11 mouse cellular contexts compared by ENCODE assay signal in the genomic region with DNA sequence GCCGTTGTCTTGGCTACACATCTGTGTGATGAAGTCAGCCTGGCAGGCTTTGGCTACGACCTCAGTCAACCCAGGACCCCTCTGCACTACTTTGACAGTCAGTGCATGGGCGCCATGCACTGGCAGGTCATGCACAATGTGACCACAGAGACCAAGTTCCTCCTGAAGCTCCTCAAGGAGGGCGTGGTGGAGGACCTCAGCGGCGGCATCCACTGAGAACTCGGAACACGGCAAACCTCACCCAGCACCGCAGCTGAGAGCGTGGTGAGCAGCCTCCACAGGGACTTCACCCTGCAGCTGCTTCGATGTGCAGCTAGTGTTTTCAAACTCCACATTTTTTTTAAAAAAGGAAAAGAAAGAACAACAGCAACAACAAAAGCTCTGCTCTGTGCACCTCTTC. TPM values are rescaled to one million over a fixed set of nuclear protein-coding genes. Genes with fewer than 3 reads are reported as not detected.
DNase-seq lines count a peak whose midpoint lies in the region; ATAC-seq lines count a peak whose summit lies in the region.
"Had no signal": no experiment of that assay in that cellular context is flagged by ENCODE, and none has a peak within 500 bp of the region (broad histone marks: within the 10 kb centered on the region; RNA-seq: fewer than 3 reads in every experiment).

No protein-coding gene starts in this region.

- H3K27me3 ChIP-seq in intestine, embryonic 14.5 days (replicated peaks; ENCODE audit: control insufficient read depth, insufficient read depth, low read length) = no peaks in the 10 kb centered on the region
- H3K27me3 ChIP-seq in intestine, embryonic 15.5 days (replicated peaks) = no peaks in the 10 kb centered on the region
- H3K27me3 ChIP-seq: neural tube, embryonic 12.5 days had no signal

- WGBS in intestine, embryonic 14.5 days = 83% methylated on average over 11 of the region's 11 CpGs
- WGBS in intestine, embryonic 15.5 days = 69% methylated on average over 11 of the region's 11 CpGs
- 18% methylated on average over 11 of the region's 11 CpGs for WGBS in macrophage (ENCODE audit: missing documents)

- no peak overlapping the region for H3K4me2 ChIP-seq in intestine, embryonic 14.5 days (ENCODE audit: low read length)
- no peak overlapping the region for H3K4me2 ChIP-seq in intestine, embryonic 15.5 days (replicated peaks)
- H3K4me2 ChIP-seq: midbrain, embryonic 11.5 days; neural tube, embryonic 12.5 days had no signal

- DNase-seq in intestine, embryonic 14.5 days (ENCODE audit: low spot score) = no peak
- peak; percentile 7 for DNase-seq in ES-CJ7 (ENCODE audit: low read depth, low spot score)
- DNase-seq in thymus, postnatal 0 days (ENCODE audit: low spot score) = peak; percentile 55
- no peak for DNase-seq in frontal cortex, postnatal 25 days (ENCODE audit: low spot score in 2 of 2)
- DNase-seq in left cerebral cortex, adult 11 months (ENCODE audit: low spot score) = no peak
- DNase-seq: kidney, adult 8-10 months had no signal

- no peaks in the 10 kb centered on the region for H3K79me2 ChIP-seq in macrophage (ENCODE audit: inconsistent target)

- ATAC-seq in intestine, embryonic 14.5 days (replicated peaks; ENCODE audit: low FRiP score, low TSS enrichment, low read depth) = 0 out of 2 replicates have a peak, but pooled peaks have one; percentile 32
- ATAC-seq in intestine, embryonic 15.5 days = no peak
- no peak for ATAC-seq in inflammation-experienced regulatory T-cells, adult 6 months

- no peaks in the 10 kb centered on the region for H3K4me1 ChIP-seq in intestine, embryonic 14.5 days (replicated peaks; ENCODE audit: control insufficient read depth, insufficient read depth, low read length)
- no peaks in the 10 kb centered on the region for H3K4me1 ChIP-seq in intestine, embryonic 15.5 days (replicated peaks)
- H3K4me1 ChIP-seq: neural tube, embryonic 12.5 days had no signal

- H3K9ac ChIP-seq in intestine, embryonic 14.5 days (ENCODE audit: low read length) = no peak overlapping the region
- no peak overlapping the region for H3K9ac ChIP-seq in intestine, embryonic 15.5 days
- H3K9ac ChIP-seq: neural tube, embryonic 12.5 days had no signal

- no peak overlapping the region for H3K27ac ChIP-seq in intestine, embryonic 14.5 days (ENCODE audit: low read depth)
- no peak overlapping the region for H3K27ac ChIP-seq in intestine, embryonic 15.5 days
- H3K27ac ChIP-seq in macrophage = peak overlapping the region; percentile 72
- H3K27ac ChIP-seq: neural tube, embryonic 12.5 days had no signal

- no peak overlapping the region for H3K4me3 ChIP-seq in intestine, embryonic 14.5 days (ENCODE audit: low read depth, low read length)
- H3K4me3 ChIP-seq in intestine, embryonic 15.5 days (replicated peaks) = no peak overlapping the region
- no peak overlapping the region for H3K4me3 ChIP-seq in macrophage (ENCODE audit: inconsistent target)
- H3K4me3 ChIP-seq: neural tube, embryonic 12.5 days had no signal

- H3K9me3 ChIP-seq in intestine, embryonic 14.5 days (ENCODE audit: control insufficient read depth, low read length) = peaks cover 8% of the 10 kb centered on the region; the same call in 1 of the 2 replicates
- no peaks in the 10 kb centered on the region for H3K9me3 ChIP-seq in intestine, embryonic 15.5 days

- peaks cover 20% of the 10 kb centered on the region for H3K36me3 ChIP-seq in intestine, embryonic 14.5 days (ENCODE audit: control insufficient read depth, insufficient read depth, low read length)
- H3K36me3 ChIP-seq in intestine, embryonic 15.5 days = peaks cover 5% of the 10 kb centered on the region
- peaks cover 18% of the 10 kb centered on the region; the same call in 1 of the 2 replicates for H3K36me3 ChIP-seq in macrophage (ENCODE audit: inconsistent target)

RNA-seq across cellular contexts. Expression of gene St3gal5, which starts 56.1 kb away (rescaled TPM):
- polyA plus RNA-seq in intestine, embryonic 14.5 days (2014; fragmentation: Nextera tagmentation; extraction: Ambion mirVana) = 20.8 and 21.5 TPM in 2 replicates
- polyA plus RNA-seq in intestine, embryonic 15.5 days (2015; fragmentation: Nextera tagmentation; extraction: Ambion mirVana) = 19.4 and 24.0 TPM in 2 replicates
- total RNA-seq in macrophage (2018; cell fraction: chromatin; rRNA removed) = 100 to 1,000 TPM in 2 of 26 experiments, 10 to 100 TPM in 21, 1 to 10 TPM in 3; 6.6 to 157 (median 26.2) TPM
- total RNA-seq in macrophage (2018; cell fraction: cytosol; rRNA removed) = 100 to 1,000 TPM in 1 of 26 experiments, 10 to 100 TPM in 25; 16.9 to 133 (median 47.2) TPM
- total RNA-seq in macrophage (2018; cell fraction: nucleus; rRNA removed) = 100 to 1,000 TPM in 4 of 26 experiments, 10 to 100 TPM in 22; 13.1 to 212 (median 57.6) TPM
- polyA plus RNA-seq in macrophage (2018) = 13.3 to 105 TPM (median 18.9 TPM) in 3 replicates
- polyA plus RNA-seq in thymus, postnatal 0 days (2015; fragmentation: Nextera tagmentation; extraction: Ambion mirVana) = 2.6 TPM in 2 replicates
- under 1 TPM; 0.73 to 0.91 (median 0.74) TPM for polyA plus RNA-seq in inflammation-experienced regulatory T-cells, adult 6 months (2017; shearing (Covaris generic))

Comparison
In these comparisons a context has a peak if more than half of its experiments do, and no peak if none do; other contexts are left out.
1. DNase-seq: peak in ES-CJ7 (single experiment) and thymus, postnatal 0 days (single experiment); none in intestine, embryonic 14.5 days (single experiment), frontal cortex, postnatal 25 days (0 of 2) and left cerebral cortex, adult 11 months (single experiment).